Mouse (Mus musculus): ENCODE results near the gene Zdhhc12.

GRCm38 (mm10) chr2:30134378-30134711 is 40.9 kb upstream of the Zdhhc12 start:
- no peak for TF ChIP-seq POLR2A (IDR thresholded peaks at IDR 0.05; ENCODE audit: insufficient read depth, low read depth, low read length)
- no peak for TF ChIP-seq CTCF (IDR thresholded peaks at IDR 0.05)
- TF ChIP-seq EP300 (IDR thresholded peaks at IDR 0.05; ENCODE audit: insufficient read depth, low read depth, low read length): no peak
